Mouse (Mus musculus) heart, postnatal 4 days (tissue): Measurements from ENCODE around the gene Cyb561d1. TPM values are rescaled to one million over a fixed set of nuclear protein-coding genes. Genes with fewer than 3 reads are reported as not detected.

Source experiments
- DNase-seq: peaks from one replicate; pipeline ENCODE4 v3.0.0; 2021
- total RNA-seq, 2 experiments: library from RNA; stranded (reverse); gene quantifications; 2 replicates each; pipeline ENCODE4 v1.2.3; 2021

Cyb561d1 gene
- total RNA-seq, 2 experiments from 2014 or later: 4.9 to 5.4 TPM

DNA sequence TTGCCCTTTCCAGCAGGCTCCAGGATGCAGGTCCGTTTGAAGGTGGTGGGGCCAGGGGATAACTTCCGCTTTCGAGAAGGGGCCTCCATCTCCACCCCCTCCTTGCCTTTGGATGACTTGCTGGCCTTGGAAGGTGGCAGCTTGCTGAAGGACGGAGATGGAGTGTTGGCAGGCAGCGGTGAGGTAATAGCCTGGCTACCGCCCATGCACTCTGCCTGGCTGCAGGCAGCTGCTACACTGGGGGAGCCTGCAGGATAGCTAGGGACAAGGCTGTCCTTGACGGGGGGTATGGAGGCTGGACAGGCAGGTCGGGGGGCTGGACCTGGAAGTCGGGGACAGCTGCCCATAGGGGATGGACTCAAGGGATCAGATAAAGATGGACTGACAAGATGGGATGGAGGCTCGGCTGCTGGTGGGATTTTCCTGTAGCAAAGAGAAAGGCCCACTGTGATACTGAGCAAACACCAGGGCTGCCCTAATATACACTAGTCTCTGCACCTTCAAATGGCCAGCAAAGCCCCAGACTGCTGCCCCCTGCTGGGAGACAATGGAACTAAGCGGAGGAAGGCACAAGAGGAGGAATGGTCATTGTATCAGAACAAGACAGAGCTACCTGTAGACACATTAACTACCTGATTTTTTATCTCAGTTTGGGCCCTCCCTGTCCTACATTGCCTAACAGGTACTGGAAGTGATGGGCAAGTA lies 2.8 kb upstream of the Cyb561d1 start:
- DNase-seq: peak; percentile 89

DNA sequence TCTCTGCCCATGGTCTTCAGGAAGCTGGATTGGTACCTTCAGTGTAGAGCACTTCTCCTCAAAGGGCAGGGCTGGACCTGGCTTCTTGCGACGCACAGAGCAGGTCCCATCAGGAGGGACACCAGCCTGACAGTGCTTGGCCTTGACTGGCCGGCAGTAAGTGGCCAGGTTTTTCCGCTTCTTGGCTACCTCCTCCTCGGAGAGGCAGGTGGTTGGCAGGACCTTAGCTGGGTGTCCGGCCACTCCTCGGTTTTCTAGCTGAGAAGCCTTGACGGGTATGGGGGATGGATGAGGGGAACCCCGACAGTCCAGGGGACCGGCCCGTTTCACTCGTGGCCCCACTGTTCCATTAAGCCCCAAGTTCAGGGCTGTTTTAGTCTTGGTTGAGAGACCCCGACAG lies 2.2 kb upstream of the Cyb561d1 start:
- no peak for DNase-seq

DNA sequence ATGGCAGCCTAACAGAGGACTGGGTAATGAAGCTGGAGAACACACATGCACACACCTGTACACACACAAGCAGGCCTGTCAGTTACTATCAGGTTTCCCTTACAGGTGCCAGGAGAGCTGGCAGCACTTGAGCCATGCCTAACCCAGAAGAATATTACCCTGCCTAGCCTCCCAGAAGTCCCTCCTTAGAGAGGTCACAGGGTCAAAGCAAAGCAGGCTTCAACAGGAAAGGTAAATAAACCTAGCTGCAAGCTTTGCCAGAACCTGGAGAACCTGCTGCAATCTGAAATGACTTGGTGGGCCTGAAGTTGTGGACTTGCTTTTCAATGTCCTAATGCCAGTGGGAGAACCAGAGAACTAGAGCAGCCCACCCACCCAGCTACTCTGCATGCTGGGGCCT lies 1.5 kb upstream of the Cyb561d1 start:
- no peak for DNase-seq

DNA sequence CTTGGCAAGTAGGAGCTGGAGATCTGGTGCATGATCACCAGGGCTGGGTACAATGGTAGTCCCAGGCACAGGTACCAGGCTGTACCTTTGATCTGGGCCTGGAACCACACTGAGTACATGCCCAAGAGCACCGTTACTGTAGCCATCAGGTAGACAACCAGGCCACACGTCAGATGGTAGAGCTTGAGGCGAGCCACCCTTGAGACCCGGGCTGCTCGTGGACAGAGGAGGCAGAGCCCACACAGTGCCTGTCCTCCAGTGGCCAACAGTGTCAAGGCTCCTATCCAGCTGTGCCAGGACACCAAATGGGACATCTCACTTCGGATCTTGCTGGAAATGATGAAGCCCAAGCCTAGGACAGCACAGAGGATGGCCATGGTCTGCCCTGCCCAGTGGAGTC lies 1.8 kb downstream of the Cyb561d1 start:
- no peak for DNase-seq

DNA sequence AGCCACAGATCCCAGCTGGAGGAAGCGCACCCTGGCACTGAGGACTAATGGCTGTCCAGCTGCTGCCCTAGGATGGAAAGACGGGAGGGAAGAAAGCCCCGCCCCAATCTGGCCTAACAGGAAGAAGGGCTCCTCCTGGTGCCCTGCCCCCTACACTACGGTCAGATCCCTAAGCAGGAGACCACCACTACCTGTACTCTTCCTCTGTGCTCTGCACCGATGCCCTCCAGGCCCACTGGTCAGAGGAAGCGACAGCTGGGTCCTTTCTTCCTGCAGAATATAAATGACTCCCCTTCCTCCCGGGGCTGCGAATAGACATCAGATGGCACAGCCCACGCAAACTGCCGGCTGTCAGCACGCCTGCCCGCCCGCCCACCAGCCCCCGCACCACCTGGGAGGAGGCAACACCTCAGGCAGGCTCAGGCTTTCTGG lies 3.9 kb downstream of the Cyb561d1 start:
- peak; percentile 54 for DNase-seq

DNA sequence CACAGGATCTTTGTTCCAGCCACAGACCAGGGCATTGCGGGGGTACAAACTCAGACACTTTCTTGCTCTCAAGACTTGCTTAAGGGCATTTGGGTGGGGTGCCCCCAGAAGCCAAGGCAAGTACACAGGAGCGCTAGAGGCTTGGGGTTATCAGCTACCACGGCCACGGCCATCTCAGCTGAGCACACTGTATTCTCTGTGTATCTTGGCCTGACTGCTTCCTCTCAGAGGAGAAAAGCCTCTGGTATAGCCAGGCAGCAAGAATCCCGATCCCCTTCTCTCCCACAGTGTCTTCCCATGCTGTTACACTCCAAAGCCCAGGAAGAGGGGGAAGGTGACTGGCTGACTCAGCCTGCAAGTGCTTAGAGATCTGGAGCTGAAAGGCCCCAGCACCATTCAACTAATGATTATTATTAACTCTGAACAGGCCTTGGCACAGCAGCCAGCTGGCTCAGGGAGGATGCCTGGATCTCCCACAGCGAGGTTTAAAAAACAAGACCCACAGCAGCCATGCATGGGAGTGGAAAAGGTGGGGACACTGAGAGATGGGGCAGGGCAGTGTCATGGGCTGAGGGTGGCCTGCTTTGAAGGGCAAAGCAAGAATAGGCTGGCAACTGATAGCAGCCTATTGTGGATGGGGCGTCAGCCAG lies 4.9 kb downstream of the Cyb561d1 start:
- no peak for DNase-seq

DNA sequence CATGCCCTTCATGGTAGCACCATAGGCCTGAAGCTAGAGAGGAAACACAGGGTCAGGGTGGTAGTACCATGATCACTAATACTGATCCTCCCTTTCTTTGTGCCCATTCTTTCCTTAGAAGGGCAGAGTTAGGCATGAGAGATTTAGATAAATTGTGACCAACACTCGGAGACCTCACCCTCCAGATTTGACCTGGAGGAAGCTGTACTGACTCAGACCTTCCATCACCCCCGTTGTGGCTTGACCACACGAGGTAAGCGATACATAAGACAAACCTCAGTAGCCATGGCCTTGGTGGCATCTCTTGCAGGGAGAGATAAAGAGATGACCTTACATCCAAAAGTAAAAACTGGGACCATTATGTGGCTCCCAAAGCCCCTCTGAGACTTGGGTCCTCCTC lies 5.7 kb downstream of the Cyb561d1 start:
- no peak for DNase-seq

DNA sequence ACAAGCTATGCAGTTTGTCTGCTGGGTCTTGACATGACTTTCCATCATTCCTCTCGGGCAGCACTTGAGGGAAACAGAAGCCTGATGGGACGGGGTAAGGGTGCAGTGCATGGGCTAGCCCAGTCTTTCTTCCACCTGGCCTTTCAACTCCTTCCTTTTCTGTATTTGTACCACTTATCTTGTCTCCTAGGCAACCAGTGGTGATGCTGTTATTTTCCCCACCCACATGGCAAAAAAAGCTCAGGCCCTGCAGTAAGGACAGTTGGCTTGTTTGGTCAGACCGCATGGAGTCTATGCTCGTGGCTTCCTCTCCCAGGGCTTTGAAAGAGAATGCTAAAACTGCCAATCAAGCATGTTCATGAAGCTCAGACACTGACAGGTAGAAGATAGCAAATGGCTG lies 7.3 kb downstream of the Cyb561d1 start:
- DNase-seq: no peak

DNA sequence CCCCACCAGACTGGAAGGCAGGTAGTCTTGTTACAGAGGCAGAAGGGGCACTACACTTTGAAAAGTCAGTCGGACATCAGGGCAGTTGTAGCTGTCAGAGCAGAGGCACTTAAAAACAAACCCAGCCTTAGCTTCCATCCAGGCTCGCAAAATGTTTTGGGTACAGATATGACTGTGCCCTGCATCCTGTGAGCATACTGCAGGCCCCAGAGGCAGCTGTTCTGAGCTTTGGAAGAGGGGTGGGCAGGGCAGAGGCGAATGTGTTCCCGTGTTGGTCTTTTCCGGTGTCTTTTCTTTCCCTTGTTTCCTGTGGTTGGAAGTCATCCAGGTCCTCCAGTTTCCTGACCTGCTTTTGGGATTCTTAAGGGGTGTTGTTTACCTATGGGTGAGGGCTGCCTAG lies 11.1 kb downstream of the Cyb561d1 start:
- no peak for DNase-seq

DNA sequence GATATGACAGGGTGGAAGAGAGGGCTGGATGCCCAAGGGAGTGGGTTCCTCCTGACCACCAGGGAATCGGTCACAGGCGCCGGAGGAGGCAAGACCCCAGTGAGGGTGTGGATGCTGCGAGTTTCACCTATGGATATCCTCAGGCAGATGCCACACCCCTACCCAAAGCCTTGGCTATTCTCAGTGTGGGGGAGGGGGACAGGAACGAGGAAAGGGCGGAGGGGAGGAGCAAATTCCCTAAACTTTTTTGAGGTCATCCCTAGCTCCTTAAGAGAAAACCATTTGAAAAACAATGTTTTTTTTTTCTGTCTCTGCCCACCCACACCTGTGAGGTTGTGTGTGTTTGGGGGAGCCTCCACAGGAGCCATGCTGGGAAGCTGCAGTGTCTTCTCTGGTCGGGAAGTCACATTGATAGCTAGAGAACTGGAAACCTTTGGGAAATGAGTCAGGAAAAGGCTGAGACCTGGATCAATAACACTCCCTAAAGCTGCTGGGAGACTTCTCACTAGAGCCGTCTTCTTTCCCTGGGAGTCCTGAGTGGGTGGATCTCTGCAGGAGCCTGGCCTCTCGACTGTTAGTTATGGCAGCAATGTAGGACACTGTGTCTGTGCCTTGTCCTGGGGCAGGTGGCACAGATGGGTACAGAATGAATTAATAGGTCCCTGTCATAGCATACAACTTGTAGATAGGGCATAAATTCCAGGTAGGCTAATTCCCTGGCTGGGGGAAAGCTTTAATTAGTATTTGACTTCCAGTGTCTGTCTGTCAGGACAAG lies 12.1 kb downstream of the Cyb561d1 start:
- DNase-seq: no peak

DNA sequence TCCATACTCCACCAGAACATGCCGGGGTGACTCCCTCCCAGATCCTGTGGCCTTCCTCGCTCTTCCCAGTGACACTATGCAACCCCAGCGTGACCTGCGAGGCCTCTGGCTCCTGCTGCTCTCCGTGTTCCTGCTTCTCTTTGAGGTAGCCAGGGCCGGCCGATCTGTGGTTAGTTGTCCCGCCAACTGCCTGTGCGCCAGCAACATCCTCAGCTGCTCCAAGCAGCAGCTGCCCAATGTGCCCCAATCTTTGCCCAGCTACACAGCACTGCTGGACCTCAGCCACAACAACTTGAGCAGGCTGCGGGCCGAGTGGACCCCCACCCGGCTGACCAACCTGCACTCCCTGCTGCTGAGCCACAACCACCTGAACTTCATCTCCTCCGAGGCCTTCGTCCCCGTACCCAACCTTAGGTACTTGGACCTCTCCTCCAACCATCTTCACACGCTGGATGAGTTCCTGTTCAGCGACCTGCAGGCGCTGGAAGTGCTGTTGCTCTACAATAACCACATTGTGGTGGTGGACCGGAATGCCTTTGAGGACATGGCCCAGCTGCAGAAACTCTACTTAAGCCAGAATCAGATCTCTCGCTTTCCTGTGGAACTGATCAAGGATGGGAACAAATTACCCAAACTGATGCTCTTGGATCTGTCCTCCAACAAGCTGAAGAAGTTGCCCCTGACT lies 13.8 kb downstream of the Cyb561d1 start:
- DNase-seq: no peak

DNA sequence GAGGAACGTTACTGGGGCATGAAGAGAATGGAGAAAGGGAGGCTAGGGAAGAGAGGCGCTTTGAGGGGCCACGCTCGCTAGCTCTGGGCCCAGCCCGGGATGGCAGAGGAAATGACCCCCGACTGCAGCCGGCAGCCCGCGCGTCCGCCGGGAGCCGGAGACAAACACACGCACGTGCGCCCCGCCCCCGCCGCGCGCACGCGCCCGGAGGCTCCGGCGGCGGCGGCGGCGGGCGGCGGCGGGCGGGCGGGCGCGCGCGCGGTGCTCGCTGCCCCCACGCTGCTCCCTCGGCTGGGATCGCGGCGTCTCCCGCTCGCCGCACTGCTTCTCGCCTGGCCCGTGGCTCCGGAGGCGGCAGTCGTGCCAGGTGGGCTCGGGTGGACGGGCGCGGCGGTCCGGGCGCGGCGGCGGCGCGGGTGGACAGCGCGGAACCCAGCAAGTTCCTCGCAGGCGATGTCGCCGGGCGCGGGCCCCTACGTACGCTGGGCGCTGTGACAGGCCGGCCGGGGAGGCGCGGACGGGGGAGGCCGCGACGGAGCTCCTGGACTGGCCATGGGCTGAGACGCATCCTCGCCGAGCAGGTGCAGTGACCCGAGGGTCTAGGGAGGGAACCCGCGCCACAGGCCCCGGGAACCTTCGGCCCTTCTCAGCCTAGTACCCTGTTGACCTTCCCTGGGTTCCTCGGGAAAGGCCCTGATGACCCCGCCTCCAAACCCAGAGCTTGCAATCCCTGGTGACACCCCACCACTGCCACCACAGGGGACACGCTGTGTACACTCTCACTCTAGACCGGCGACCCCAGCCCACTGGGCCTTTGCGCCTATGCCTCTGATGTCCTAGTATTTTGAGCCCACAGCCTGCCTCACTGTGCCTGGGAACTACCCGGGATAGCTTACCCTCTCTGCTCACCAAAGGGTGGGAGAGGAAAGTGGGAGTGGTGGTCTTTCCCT lies 14.6 kb downstream of the Cyb561d1 start, which contains the start of gene Amigo1:
Gene Amigo1 (plus strand): TSS at position 238 of the 950 bp plus-strand sequence.
- DNase-seq: peak; percentile 53

DNA sequence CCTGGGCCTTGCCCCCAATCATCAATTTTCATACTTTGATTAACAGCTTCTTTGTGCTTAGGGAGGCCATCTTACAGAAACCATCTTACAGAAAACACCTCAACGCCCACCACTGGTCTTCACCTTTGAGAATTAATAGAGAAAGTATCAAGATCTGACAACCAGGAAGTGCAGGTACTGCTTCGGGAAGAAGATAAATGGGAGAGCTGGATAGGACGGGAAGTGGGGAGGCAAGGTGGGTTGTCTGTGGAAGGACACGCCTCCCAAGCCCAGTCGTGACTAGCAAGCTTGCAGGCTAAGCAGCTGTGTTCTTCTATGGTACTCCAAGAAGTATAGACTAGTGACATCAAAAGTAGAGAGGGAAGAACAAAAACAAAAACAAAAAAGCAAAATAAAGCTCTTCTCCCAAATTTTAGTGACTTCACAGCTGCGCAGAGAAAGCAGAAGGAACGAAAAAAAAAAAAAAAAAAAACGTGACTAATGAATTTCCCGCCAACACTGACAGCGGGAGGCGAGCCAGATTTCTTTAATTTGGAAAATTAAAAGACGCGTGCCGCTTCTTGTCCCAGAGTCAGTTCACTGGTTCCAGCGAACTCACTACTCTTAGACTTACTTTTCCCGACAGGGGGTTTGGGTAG lies 15.4 kb downstream of the Cyb561d1 start:
- no peak for DNase-seq

DNA sequence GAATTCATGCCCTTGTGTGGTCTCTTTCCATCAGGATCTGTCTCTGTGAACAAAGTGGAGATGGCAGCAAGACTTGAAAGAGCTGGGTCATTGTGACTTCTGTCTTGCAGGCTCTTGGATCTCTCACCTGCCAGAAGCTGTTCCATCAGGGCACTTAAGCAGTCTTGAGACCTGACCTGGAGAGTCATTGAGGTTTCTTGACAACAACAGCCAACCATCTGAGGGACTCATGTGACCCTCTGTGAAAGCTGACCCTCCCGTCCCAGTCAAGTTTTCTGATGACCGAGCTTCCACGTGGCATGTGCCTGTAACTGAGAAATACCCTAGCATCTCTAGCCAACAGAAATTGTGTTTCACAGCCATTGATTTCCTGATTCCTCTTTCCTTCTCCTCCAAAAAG lies 16.3 kb downstream of the Cyb561d1 start:
- DNase-seq: no peak

DNA sequence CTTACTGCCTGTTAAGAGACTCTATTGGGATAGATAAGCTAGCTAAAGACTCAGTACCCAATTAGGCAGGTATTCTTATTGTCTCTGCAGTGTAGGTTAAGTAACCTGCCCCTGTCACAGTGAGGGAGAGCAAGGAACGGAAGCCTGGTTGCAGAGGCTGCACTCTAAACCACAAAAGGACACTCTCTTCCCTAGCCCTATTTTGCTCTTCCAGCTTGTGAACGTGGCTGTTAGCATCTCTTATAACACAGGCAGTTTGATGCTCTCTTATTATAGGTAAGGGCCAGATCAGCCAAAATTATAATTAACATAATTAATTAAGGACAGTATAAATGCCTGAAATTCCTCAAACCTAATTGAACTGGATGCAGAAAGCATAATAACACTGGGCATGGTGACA lies 20.5 kb downstream of the Cyb561d1 start:
- DNase-seq: no peak

DNA sequence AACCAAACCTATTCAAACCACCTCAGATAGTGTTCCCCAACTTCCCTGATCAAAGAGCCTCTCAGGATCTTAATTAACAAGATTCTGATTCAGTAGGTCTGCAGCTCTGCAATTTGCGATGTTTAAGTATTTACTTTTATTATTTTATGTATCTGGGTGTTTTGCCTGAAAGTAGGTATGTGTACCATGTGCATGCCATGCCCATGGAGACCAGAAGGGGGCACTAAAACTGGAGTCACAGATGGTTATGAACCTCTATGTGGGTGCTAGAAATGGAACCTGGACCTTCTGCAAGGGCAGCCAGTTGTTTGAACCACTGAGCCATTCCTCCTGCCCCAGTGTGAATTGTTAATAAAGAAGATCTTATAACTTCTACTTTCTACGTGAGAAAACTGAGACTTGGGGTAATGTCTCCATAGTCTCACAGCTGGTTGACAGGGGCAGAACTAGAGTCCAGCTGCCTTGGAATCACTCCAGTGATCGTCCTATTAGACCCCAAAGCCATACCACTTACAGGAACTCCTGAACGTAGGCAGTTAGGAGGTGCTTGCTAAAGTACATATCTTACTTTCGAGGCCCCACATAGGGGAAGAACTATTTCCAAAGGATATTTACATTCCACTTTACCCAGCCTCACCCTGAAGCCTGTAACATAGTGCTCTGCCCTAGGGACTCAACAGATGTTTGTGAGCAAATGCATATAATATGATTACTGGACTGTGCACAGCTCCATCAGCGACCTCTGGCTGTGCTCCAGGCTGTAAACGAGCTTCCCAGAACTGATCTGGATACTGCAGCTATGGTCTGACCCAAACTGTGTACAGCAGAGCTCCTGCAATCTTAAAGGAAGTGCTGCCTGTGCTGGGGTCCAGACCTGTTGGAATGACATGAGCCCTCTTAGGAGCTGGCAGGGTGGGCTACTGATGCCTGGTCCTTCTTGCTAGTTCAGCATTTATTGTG lies 22.0 kb downstream of the Cyb561d1 start:
- no peak for DNase-seq

DNA sequence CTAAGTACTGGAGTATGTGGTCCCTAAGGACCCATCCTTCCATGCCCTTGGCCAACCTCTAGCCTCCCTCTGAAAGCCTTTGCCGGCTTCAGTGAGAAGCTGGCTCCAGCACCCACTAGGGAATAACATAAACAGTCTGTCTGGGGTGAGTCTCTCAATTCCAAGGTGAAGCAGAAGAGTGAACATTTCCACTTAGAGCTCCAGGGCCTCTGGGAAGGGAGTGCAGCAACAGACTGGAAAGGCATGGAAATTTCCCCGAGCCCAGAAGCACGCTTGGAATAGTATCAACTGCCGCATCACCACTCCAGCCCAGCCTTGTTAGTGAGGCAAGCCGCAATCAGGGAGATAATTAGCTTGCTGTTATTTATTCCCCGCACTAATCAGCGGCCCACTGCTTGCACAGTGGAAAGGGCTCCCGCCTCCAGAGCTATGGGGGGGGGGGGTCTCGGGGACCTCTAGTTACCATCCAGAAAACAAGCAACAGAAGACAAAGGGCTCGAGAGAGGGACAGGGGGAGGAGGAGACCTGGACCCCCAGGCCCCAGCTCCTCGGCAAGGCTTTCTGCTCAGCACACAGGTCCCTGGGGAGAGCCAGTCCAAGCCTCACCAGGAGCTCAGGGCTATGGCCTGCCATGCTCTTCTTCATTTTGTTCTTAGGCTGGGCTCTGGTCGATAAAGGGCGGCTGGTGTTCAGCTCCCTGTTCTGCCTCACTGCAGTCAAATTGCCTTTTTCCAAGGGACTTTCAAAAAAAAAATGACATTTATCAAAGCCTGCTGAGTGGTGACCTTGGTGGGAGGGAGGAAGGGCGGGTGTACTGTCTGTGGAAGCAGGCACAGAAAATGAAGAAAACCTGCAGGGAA lies 26.1 kb downstream of the Cyb561d1 start:
- peak; percentile 50 for DNase-seq

DNA sequence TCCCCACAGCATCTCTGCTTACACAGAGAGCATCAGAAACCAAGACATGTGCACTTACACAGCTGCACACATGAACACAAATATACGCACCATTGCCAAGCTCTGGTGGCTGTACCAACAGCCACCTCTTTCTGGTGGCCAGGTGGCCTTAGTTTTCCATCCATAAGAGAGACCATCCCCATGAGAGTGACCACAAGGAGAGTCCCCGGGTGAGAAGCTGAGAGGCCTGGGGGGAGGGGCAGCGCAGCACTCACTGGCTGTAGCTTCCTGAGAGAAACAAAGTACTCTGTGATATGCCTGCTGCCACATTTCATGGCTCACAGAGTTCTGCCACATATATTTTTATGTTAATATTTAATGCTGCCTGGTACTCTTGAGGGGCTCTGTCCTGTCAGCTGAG lies 31.8 kb downstream of the Cyb561d1 start:
- DNase-seq: no peak

DNA sequence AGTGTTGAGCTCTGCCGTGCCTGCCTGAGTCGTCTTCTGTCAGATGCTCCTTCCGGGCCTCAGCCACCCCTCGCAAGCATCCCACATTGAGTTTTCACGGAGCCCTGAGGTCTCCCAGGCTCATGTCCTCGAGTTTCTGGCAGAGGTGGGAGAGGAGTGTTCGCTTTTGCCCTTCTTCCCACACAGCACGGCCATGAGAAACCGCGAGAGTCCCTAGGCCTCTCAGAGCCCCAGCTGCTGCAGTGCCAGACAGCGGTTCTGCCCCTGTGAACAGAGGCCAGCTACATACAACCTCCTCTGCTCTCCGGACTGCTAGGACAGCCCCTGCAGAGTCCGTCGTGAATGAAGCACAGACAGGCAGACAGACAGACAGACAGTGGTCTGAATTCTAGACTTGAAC lies 33.5 kb downstream of the Cyb561d1 start:
- no peak for DNase-seq
